Mouse (Mus musculus) bone marrow macrophage, adult 2 months (primary cell): ENCODE results near the gene Emc3.

Experiments used
- CTCF ChIP-seq: IDR thresholded peaks from 2 replicates; pipeline ENCODE4 v1.5.1; 2012; ENCODE audit warnings: low read depth, mild to moderate bottlenecking, low read length, moderate library complexity
- POLR2A ChIP-seq: IDR thresholded peaks from 2 replicates; pipeline ENCODE4 v1.6.1; 2012; ENCODE audit warnings: mild to moderate bottlenecking, low read depth, low read length, borderline replicate concordance

DNA sequence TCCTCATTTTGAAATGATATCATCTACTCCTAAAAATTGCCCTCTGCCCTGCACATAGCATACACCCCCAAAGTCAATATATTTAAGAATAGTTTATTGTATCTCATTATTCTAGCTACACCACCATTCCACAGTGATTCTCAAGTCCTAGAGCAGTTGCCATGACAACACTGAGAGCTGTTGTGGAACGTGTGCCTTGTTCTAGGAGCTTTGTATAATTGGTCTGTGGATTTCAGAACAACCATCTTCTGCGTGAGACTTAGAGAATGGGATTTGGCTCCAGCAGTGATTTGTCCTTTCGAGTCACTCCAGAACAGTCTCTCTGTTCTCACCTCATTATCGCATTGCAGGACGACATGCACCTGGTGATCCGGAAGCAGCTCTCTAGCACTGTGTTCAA lies 28.3 kb upstream of the Emc3 start:
- TF ChIP-seq POLR2A (no peak), CTCF (no peak)
